Mouse (Mus musculus): ENCODE results near the gene Palld. TPM values are rescaled to one million over a fixed set of nuclear protein-coding genes. Genes with fewer than 3 reads are reported as not detected.

Palld gene
- polyA plus RNA-seq, 1 experiment from 2014 or later: 62.3 TPM

GRCm38 (mm10) chr8:61670376-61670775 is 232.1 kb downstream of the Palld start:
- Histone ChIP-seq H3K9ac (ENCODE audit: low read depth, low read length) (no peak overlapping the region), H3K27ac (ENCODE audit: low read depth, low read length) (no peak overlapping the region), H3K4me3 (ENCODE audit: low read depth, low read length) (no peak overlapping the region), H3K36me3 (ENCODE audit: control insufficient read depth, insufficient read depth) (no peaks in the 10 kb centered on the region), H3K9me3 (ENCODE audit: control insufficient read depth) (no peaks in the 10 kb centered on the region), H3K4me1 (replicated peaks; ENCODE audit: control insufficient read depth, insufficient read depth, low read length) (no peaks in the 10 kb centered on the region), H3K4me2 (replicated peaks; ENCODE audit: low read depth) (no peak overlapping the region), H3K27me3 (replicated peaks; ENCODE audit: control insufficient read depth, insufficient read depth, low read length) (no peaks in the 10 kb centered on the region)
- 67% methylated on average over 4 of the region's 4 CpGs for WGBS
- no peak for ATAC-seq
- no peak for TF ChIP-seq CTCF (IDR thresholded peaks at IDR 0.05; ENCODE audit: low read depth)

DNA sequence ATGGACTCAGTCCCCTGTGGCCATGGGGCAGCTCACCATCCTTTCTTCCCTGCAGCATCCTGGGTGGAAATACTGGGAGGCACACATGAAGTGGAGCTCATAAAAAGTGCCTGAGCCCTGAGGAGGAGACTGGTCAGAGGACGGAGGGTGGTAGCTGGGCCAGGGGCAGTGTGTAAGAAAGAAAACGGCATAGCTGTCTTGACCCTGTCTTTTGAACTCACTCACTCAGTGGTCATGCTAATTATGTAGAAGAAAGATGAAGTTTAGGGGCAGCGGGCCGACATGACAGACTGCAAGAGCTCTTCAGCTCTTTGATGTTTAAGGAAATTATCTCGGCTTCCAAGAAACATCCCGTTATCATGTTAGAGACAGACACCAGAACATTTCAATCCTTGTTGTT is 235.6 kb downstream of the Palld start:
- Histone ChIP-seq H3K36me3 (ENCODE audit: control insufficient read depth, insufficient read depth) (no peaks in the 10 kb centered on the region), H3K4me1 (replicated peaks; ENCODE audit: control insufficient read depth, insufficient read depth, low read length) (no peaks in the 10 kb centered on the region), H3K27me3 (replicated peaks; ENCODE audit: control insufficient read depth, insufficient read depth, low read length) (no peaks in the 10 kb centered on the region), H3K27ac (ENCODE audit: low read depth, low read length) (no peak overlapping the region), H3K4me3 (ENCODE audit: low read depth, low read length) (no peak overlapping the region), H3K4me2 (replicated peaks; ENCODE audit: low read depth) (no peak overlapping the region), H3K9me3 (ENCODE audit: control insufficient read depth) (no peaks in the 10 kb centered on the region), H3K9ac (ENCODE audit: low read depth, low read length) (no peak overlapping the region)
- 76% methylated on average over 6 of the region's 6 CpGs for WGBS
- TF ChIP-seq CTCF (IDR thresholded peaks at IDR 0.05; ENCODE audit: low read depth): no peak
- ATAC-seq: no peak

GRCm38 (mm10) chr8:61665021-61665420 is 237.5 kb downstream of the Palld start:
- Histone ChIP-seq H3K36me3 (ENCODE audit: control insufficient read depth, insufficient read depth) (no peaks in the 10 kb centered on the region), H3K4me2 (replicated peaks; ENCODE audit: low read depth) (no peak overlapping the region), H3K27me3 (replicated peaks; ENCODE audit: control insufficient read depth, insufficient read depth, low read length) (no peaks in the 10 kb centered on the region), H3K9ac (ENCODE audit: low read depth, low read length) (no peak overlapping the region), H3K9me3 (ENCODE audit: control insufficient read depth) (no peaks in the 10 kb centered on the region), H3K4me1 (replicated peaks; ENCODE audit: control insufficient read depth, insufficient read depth, low read length) (no peaks in the 10 kb centered on the region), H3K4me3 (ENCODE audit: low read depth, low read length) (no peak overlapping the region), H3K27ac (ENCODE audit: low read depth, low read length) (no peak overlapping the region)
- TF ChIP-seq CTCF (IDR thresholded peaks at IDR 0.05; ENCODE audit: low read depth): no peak
- 53% methylated on average over 8 of the region's 8 CpGs for WGBS
- no peak for ATAC-seq

DNA sequence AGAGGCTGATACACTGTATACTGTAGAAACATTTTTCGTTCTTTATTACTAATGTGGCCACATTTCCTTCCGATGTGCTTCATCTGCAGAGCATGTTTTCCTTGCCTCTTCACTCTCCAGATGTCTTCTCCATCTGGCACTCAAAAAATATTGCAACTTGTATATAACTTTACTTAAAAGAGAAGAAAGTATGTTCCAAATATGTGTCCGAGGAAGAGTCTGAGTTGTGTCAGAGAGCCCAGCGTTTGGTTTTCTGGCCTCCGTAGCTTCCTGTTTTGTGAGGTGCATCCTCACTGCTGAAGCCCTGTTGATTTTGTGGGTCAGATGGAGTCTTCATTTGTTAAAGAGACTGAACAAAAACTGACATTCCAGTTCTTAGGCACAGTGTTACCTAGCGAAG is 238.3 kb downstream of the Palld start:
- Histone ChIP-seq H3K4me1 (replicated peaks; ENCODE audit: control insufficient read depth, insufficient read depth, low read length) (no peaks in the 10 kb centered on the region), H3K36me3 (ENCODE audit: control insufficient read depth, insufficient read depth) (no peaks in the 10 kb centered on the region), H3K9ac (ENCODE audit: low read depth, low read length) (no peak overlapping the region), H3K27me3 (replicated peaks; ENCODE audit: control insufficient read depth, insufficient read depth, low read length) (no peaks in the 10 kb centered on the region), H3K4me2 (replicated peaks; ENCODE audit: low read depth) (no peak overlapping the region), H3K27ac (ENCODE audit: low read depth, low read length) (no peak overlapping the region), H3K9me3 (ENCODE audit: control insufficient read depth) (no peaks in the 10 kb centered on the region), H3K4me3 (ENCODE audit: low read depth, low read length) (no peak overlapping the region)
- 70% methylated on average over 6 of the region's 6 CpGs for WGBS
- no peak for ATAC-seq
- TF ChIP-seq CTCF (IDR thresholded peaks at IDR 0.05; ENCODE audit: low read depth): no peak

GRCm38 (mm10) chr8:61662829-61663228 is 239.7 kb downstream of the Palld start:
- H3K9ac ChIP-seq (ENCODE audit: low read depth, low read length): no peak overlapping the region
- no peaks in the 10 kb centered on the region for H3K36me3 ChIP-seq (ENCODE audit: control insufficient read depth, insufficient read depth)
- no peak for TF ChIP-seq CTCF (IDR thresholded peaks at IDR 0.05; ENCODE audit: low read depth)
- no peaks in the 10 kb centered on the region for H3K9me3 ChIP-seq (ENCODE audit: control insufficient read depth)
- no peak overlapping the region for H3K4me3 ChIP-seq (ENCODE audit: low read depth, low read length)
- no peaks in the 10 kb centered on the region for H3K4me1 ChIP-seq (replicated peaks; ENCODE audit: control insufficient read depth, insufficient read depth, low read length)
- 75% methylated on average over 4 of the region's 4 CpGs for WGBS
- ATAC-seq: no peak
- H3K4me2 ChIP-seq (replicated peaks; ENCODE audit: low read depth): no peak overlapping the region
- H3K27ac ChIP-seq (ENCODE audit: low read depth, low read length): no peak overlapping the region
- H3K27me3 ChIP-seq (replicated peaks; ENCODE audit: control insufficient read depth, insufficient read depth, low read length): no peaks in the 10 kb centered on the region

GRCm38 (mm10) chr8:61661611-61662010 is 240.9 kb downstream of the Palld start:
- H3K4me1 ChIP-seq (replicated peaks; ENCODE audit: control insufficient read depth, insufficient read depth, low read length): no peaks in the 10 kb centered on the region
- TF ChIP-seq CTCF (IDR thresholded peaks at IDR 0.05; ENCODE audit: low read depth): no peak
- no peaks in the 10 kb centered on the region for H3K27me3 ChIP-seq (replicated peaks; ENCODE audit: control insufficient read depth, insufficient read depth, low read length)
- no peaks in the 10 kb centered on the region for H3K36me3 ChIP-seq (ENCODE audit: control insufficient read depth, insufficient read depth)
- no peak for ATAC-seq
- H3K27ac ChIP-seq (ENCODE audit: low read depth, low read length): no peak overlapping the region
- H3K4me2 ChIP-seq (replicated peaks; ENCODE audit: low read depth): no peak overlapping the region
- no peak overlapping the region for H3K4me3 ChIP-seq (ENCODE audit: low read depth, low read length)
- H3K9ac ChIP-seq (ENCODE audit: low read depth, low read length): no peak overlapping the region
- 76% methylated on average over 5 of the region's 5 CpGs for WGBS
- H3K9me3 ChIP-seq (ENCODE audit: control insufficient read depth): no peaks in the 10 kb centered on the region

- no peak overlapping the region for H3K4me2 ChIP-seq (replicated peaks; ENCODE audit: low read depth)
- 93% methylated on average over 5 of the region's 5 CpGs for WGBS
Observed at GRCm38 (mm10) chr8:61660961-61661360, 241.5 kb downstream of the Palld start.

More at GRCm38 (mm10) chr8:61660961-61661360, 241.5 kb downstream of the Palld start:
- H3K27ac ChIP-seq (ENCODE audit: low read depth, low read length): no peak overlapping the region
- no peaks in the 10 kb centered on the region for H3K9me3 ChIP-seq (ENCODE audit: control insufficient read depth)
- H3K36me3 ChIP-seq (ENCODE audit: control insufficient read depth, insufficient read depth): no peaks in the 10 kb centered on the region
- H3K9ac ChIP-seq (ENCODE audit: low read depth, low read length): no peak overlapping the region
- no peak for TF ChIP-seq CTCF (IDR thresholded peaks at IDR 0.05; ENCODE audit: low read depth)
- ATAC-seq: no peak
- no peaks in the 10 kb centered on the region for H3K4me1 ChIP-seq (replicated peaks; ENCODE audit: control insufficient read depth, insufficient read depth, low read length)
- no peaks in the 10 kb centered on the region for H3K27me3 ChIP-seq (replicated peaks; ENCODE audit: control insufficient read depth, insufficient read depth, low read length)
- no peak overlapping the region for H3K4me3 ChIP-seq (ENCODE audit: low read depth, low read length)
